Mouse (Mus musculus) fibroblast of lung, adult 2 months (primary cell): ENCODE measurements around the gene 4930404N11Rik.
A peak's percentile ranks its signal among the peaks of the same experiment; 100 is the strongest.

Experiments
- DNase-seq: peaks from one replicate; pipeline ENCODE4 v3.0.0-alpha.2; 2011; ENCODE audit warnings: low read depth

The 4930404N11Rik gene

GRCm38 (mm10) chr10:81327959-81328358 is 37.7 kb downstream of the 4930404N11Rik start:
- no peak for DNase-seq

DNA sequence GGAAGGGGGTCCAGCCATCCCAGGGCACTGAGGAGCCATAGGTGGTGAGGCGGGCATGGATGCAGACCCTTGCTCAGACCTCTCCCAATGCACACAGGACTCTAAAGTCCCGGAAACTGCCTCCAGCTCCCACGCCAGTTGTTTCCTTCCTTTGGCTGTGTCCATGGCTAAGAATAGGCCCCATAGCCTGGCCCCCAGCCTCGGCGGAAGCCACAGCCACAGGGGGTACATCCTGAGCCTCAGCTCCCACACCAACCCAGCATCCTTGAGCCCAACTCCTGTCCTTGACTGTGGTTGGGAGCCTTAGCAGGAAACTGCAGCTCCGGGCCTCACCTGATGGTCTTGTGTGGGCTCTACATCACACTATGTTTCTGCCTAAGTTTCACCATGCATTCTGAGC is 38.8 kb downstream of the 4930404N11Rik start:
- DNase-seq = no peak

GRCm38 (mm10) chr10:81325781-81326180 is 39.8 kb downstream of the 4930404N11Rik start:
- no peak for DNase-seq

DNA sequence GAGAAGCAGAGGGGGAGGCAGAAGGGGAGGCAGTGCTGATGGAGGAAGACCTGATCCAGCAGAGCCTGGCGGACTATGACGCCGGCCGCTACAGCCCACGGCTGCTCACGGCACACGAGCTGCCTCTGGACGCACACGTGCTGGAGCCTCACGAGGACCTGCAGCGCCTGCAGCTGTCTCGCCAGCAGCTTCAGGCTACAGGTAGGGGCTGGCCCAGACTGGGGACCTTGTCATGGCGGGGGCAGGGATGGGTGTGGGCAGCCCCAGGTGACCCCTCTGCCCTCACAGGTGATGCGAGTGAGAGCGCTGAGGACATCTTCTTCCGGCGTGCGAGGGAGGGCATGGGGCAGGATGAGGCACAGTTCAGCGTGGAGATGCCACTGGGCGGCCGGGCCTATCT is 40.4 kb downstream of the 4930404N11Rik start:
- DNase-seq = no peak

GRCm38 (mm10) chr10:81323791-81324530 is 41.7 kb downstream of the 4930404N11Rik start:
- no peak for DNase-seq

- no peak for DNase-seq
These were observed 42.4 kb downstream of the 4930404N11Rik start for GRCm38 (mm10) chr10:81323141-81323775.

GRCm38 (mm10) chr10:81322444-81322843 is 43.2 kb downstream of the 4930404N11Rik start:
- DNase-seq = no peak

DNA sequence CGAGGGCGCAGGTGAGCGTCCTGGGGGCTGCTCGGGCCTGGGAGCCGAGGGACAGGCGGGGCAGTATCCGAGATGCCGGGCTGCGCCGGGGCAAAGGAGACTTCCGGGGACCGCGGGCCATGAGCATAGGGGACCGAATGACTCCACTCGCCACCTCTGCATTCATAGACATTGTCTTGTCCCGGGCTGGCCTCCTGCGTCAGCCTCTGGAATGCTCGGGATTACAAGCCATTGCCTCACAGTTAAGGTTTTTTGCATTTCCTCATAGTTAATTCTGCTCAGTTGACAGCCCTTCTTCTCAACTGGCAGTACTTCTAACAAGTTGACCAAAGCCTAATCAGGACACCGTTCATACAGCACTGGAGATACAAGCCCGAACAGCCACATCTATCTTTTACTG is 44.2 kb downstream of the 4930404N11Rik start:
- no peak for DNase-seq

DNA sequence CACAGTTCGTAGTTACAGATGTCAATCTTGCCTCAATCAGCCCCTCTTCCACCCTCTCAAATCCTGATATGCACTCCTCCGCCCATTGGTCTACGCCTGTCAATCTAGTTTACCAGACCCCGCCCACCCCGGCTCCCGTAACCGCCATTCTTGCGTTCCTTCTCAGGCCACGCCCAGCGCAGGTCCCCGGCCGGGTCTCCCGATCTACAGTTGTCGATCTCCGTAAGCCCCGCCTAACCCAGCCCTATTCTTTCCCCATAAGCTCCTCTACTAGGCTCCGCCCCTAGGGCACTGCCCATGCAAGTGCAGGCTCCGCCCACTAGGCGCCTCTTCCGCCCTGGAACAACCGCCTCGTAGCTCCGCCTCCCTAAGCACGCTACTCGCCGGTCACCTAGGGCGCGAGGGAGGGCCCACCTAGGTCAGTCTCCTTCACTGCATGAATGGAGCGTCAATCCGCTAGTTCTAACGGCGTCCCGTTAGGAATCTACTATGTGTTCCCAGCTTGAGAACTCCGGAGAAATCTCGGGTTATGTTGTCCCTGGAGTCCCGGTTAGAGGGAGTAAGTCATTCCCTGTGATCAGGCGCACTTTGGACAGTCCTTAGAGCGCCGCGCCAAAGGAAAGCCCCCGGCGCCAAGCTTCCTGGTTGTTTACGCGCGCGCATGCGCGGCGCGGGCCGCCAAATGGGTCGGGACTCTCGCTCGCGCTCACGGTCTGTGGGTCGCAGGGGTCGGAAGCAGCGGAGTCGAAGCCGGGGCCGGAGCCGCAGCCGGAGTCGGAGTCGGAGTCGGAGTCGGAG is 44.9 kb downstream of the 4930404N11Rik start, which contains the start of gene Cactin:
Gene Cactin, plus strand, starts transcription at position 554 of the 798 bp plus-strand sequence.
- peak; percentile 100 for DNase-seq

DNA sequence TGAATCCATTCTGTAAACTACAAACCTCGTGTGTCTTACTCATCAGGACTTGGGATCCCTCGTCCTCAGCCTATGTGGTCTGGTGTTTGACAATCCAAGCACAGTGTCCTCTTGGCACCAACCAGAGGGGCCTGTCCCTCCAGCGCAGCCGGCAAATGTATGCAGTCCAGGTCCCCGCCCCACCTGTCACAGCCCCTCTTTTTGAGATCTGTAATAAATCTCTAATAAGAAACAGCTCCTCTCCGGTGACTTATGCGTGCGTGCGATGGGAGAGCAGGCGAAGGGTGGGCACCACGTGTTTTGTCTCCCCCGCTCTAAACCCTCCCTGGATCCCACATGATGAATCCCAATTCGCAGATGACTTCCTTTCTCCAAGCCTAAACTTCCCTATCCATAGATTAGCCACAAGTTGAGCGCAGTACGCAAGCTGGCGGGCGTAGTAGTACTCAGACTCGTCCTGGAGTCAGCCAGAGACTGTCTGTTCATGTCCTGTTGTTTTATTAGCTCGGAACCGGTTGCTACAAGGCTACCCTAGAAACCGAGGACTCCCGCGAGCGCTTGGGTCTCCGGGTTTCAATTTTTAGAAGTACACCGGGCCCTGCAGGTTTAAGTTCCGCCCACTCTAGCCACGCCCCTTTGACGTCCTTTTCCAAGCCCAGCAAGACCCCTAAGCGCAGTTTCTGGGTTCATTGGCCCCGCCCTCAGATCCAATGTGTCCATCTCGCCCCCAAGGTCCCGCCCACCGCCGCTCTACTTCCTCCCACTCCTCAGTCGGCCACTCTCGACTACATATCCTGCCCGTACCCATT is 45.7 kb downstream of the 4930404N11Rik start:
- DNase-seq = no peak

DNA sequence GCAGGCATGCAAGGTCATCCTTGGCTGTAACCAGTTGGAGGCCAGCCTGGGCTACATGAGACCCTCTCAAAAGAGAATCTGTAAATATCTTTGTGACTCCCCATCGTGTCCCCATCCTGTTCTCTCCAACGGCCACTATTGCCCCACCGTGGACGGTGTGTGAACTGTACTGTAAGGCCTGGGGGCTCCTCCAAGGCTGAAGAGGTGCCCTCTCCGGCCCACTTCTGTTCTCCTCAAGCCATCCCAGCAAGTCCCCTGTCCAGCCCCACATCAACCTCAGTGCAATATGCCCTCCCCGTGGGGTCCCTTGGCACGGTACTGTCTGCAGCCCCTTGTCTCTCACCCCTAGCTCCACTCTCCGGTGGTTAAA is 46.3 kb downstream of the 4930404N11Rik start:
- DNase-seq = no peak

DNA sequence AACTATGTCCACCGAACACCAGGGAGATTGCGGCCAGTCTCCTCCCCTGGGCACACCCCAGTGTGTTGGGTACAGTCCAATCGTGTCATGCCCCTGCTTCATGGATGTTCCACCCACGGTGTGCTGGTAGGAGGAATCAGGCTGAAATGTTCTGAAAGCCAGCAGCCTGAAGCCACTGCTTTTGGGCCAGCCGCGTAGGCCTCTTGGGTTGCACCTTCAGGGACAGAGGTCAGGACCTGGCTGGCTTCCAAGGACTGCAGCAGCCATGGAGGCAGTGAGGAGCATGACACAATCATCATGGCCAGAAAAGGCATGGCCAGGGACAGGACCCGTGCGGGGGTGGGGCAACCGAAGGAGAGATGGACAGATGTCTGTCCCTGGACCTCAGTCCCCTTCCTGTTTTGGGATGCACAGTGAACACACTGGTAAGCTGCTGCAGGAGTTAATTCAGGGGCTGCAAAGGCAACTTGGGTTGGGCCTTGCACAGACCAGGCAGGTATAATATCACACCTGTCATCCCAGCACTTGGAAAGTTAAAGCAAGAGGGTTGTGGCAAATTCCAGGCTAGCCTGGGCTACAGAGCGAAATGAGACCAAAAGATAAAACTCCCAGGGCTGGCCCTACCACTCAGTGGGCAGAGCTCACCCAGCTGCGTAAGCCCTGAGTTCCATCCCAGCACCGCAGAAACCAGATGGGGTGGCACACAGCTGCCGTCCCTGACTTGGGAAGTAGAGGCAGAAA is 46.9 kb downstream of the 4930404N11Rik start:
- DNase-seq = no peak

DNA sequence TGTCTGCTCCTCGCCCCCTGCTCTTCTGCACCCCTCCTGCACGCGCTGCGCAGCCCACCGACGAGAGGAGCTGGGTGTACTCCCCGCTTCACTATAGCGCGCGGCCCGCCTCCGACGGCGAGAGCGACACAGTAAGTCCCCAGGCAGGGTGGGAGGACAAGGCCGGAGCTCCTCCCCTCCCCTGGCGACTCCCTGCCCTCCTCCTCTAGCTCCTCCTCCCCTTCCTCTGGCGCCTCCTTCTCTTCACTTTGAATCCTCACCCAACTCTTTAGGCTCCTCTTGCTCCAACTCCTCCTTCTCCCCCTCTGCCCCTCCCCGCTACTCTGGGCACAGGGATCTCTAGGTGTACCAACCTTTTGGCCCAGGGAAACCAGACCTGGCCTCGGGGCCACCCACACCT is 48.3 kb downstream of the 4930404N11Rik start:
- no peak for DNase-seq

GRCm38 (mm10) chr10:81316338-81317060 is 49.1 kb downstream of the 4930404N11Rik start:
- no peak for DNase-seq

GRCm38 (mm10) chr10:81315587-81315986 is 50.0 kb downstream of the 4930404N11Rik start:
- DNase-seq = no peak

GRCm38 (mm10) chr10:81314201-81314600 is 51.4 kb downstream of the 4930404N11Rik start:
- no peak for DNase-seq

- no peak for DNase-seq
These were observed 52.0 kb downstream of the 4930404N11Rik start for GRCm38 (mm10) chr10:81313581-81313980.
